Mouse (Mus musculus) heart, adult 9 months (tissue): ENCODE measurements around the gene Ackr2.

Experiments used
- DNase-seq, 2 experiments: peaks; one replicate each; pipeline ENCODE4 v3.0.0; 2022; ENCODE audit warnings: low spot score in 2 of 2

The Ackr2 gene

GRCm38 (mm10) chr9:121891301-121891700, 6.9 kb upstream of the Ackr2 start:
- peak in 1 of 2 experiments; percentile 20 for DNase-seq

GRCm38 (mm10) chr9:121892057-121892687, 6.0 kb upstream of the Ackr2 start:
- no peak for DNase-seq

- peak in 1 of 2 experiments; percentile 37 for DNase-seq
These were observed 3.7 kb upstream of the Ackr2 start for GRCm38 (mm10) chr9:121894447-121894846.

DNA sequence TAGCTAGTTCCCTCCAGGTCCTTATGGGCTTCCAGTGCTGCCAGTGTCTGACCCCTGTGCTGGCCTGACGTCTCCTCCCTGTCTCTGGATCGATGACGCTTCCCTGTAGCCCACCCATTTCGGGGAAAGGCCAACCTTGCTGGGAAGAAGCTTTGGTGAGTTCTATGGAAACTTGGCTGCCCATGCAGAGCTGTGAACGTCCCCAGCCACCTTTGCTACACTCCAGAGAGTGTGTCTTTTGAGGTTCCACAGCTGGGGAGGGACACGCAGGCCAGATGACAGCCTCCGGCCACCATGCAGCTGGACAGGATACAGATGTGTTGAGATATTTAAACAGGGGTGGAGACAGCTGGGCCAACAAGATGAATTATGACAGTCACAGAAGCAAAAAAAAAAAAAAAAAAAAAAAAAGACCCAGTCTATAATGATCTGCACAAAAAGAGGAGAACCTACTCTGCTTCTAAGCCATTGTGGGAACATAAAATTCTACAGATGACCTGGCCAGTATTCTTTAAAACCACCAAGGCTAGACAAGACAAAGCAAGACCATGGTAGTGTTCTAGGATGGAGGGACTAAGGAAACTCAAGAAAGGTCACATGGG, 2.7 kb upstream of the Ackr2 start:
- DNase-seq = peak; percentile 43 to 60

- no peak for DNase-seq
These were observed 1.3 kb upstream of the Ackr2 start for GRCm38 (mm10) chr9:121896820-121897219.

DNA sequence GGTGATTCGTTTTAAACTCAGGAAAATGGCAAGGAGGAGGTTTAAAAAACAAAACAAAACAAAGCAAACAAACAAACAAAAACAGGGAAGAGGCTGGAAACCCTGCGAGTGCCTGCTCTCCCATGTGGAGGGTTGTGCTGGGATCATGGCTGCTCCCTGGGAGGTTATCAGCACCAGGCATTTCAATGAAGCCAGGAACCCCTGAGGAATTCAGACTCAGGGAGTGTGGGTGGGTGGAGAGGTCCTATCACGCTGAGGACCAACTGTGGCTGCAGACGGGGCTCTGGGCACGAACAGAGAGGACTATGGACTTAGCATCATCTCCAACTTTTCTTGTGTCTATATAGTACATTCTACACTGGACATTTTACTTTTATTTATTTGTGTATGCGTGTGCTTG, 1.2 kb downstream of the Ackr2 start:
- no peak for DNase-seq

DNA sequence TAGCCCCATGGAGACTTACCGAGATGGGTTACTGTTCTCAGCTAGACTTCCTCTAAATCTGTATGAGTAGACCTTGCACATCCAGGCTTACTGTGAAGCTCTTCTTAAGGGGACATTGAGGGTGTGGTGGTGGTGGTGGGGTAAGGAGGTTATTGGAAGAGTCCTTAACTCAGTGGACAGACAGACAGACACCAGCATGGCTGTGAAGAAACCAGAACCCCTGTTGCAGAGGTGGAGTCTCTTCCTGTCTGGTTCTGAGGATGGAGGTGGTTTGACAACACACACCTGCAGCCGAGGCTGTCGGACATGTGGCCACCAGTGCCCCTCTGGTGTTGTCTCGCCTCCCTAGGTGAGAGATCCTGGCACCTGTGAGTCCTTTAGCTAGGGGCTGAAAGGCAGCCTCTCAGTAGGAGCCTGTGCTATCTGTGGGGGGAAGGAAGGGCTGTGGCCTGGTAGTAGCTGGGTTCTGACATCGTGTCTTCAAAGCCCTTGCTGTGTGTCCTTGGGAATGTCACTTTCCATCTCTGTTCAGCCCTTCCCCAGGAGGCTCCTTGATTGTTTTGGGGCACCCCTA, 2.2 kb downstream of the Ackr2 start:
- no peak for DNase-seq

DNA sequence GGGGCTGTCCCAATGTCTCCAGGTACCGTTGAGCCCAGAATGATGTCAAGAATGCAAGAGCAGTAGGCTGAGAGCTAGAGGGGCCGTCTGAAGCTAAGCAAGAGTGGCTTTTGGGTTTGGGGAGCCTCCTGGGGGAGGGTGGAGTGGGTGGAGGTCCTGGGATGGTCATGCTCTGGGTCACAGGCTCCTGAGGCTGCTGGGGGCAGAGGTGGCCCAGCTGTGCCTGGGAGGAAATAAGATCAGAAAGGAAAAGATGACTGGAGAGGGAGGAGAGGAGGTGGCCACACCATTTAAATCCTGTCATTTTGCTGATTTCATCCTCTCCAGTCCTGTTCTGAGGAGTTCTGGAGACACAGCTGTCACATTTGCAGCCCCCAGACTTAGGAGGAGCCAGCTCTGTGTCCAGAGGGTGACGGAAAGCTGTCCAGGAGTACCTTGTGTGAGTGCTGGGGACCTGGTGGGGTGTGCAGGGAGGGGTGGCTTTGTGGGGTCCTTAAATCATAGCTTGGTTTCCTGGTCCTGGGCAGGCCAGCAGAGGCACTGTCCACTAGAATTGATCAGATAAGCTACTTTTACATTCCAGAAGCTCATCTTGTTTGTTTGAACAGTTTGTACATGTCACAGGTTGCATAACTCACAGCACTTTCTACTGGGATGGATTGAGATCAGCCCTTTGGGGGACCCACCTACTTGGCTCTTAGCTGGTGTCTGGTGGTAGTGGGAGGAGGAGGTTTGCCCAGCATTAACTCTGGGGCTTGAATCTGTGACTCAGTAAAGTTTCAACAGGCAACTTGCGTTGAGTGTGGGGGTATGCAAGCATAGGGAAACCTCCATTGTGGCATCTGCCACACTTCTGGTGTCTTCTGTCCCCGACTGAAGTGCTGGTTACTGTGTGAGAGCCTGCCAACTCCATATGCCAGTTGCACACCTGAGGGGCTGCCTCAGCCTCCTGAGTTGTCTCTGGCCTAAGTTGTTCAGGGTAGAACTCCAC, 3.9 kb downstream of the Ackr2 start:
- no peak for DNase-seq

GRCm38 (mm10) chr9:121903476-121904305, 5.5 kb downstream of the Ackr2 start:
- DNase-seq = peak; percentile 35 to 43

- no peak for DNase-seq
These were observed 6.2 kb downstream of the Ackr2 start for GRCm38 (mm10) chr9:121904319-121904718.

GRCm38 (mm10) chr9:121904946-121905345, 6.8 kb downstream of the Ackr2 start:
- DNase-seq = no peak

DNA sequence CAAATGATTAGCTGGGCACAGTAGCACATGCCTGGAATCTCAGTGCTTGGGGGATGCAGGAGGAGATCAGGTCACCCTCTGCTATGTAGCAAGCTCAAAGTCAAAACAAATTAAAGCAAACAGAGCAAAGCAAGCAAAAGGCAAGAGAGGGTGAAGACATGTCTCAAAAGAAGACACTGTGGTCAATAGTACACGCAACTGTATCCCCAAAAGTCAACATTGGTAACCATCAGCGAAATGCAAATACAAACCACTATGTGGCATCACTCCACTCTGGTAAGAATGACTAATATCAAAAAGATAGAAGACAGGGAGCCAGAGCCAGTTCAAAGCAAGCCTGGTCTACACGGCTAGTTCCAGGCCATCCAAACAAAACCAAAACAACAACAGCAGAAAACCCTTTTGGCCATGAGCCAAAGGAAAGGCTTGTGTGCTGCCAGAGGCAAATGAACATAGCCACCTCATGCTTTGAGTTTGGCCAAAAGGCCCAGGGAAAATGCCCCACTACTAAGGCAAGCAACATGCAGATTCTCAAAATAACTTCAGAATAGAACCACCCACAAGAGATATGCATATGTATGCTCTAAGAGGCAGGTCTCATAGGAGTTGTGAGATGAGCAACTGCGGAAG, 7.5 kb downstream of the Ackr2 start:
- DNase-seq = no peak

- DNase-seq = no peak
These were observed 8.3 kb downstream of the Ackr2 start for GRCm38 (mm10) chr9:121906456-121906855.

GRCm38 (mm10) chr9:121907356-121908070, 9.4 kb downstream of the Ackr2 start:
- DNase-seq = no peak

- DNase-seq = no peak
These were observed 10.2 kb downstream of the Ackr2 start for GRCm38 (mm10) chr9:121908321-121908720.

DNA sequence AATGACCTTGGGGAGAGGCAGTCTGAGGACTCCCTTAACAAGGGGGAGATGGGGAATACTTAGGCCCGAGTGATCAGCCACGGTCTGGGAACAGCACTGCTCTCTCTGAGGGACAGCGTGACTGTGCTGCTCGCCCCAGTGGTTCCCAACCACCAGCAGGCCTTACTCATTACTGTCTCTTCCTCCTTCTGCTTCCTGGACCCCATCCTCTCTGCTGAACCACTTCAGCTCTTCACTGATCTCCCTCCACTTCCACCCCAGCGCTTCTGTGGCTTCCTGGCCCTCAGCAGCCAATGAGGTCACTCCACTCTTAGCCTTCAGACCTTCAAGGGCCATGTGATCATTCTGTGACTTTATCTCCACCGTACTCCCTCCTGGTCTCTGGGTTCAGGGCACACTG, 11.5 kb downstream of the Ackr2 start:
- no peak for DNase-seq

GRCm38 (mm10) chr9:121911196-121911595, 13.0 kb downstream of the Ackr2 start:
- DNase-seq = no peak

DNA sequence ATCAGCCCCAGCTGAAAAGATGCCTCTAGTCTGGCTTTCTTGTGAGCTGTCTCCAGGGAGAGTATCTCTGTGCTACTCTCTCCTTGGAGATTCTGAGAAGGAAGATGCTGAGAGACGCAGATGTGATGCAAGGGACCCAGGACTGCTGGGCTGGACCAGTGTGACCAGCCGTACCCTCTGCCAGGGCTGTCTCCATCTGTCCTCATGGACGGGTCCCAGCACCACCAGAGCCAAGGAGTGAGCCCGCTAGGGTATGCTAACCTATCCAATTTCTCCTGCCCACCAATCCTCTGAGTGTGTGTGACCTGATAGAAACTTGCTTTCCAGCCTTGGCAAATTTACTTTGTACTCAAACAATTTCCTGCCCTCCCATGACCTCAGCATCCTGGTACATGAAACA, 14.6 kb downstream of the Ackr2 start:
- no peak for DNase-seq

DNA sequence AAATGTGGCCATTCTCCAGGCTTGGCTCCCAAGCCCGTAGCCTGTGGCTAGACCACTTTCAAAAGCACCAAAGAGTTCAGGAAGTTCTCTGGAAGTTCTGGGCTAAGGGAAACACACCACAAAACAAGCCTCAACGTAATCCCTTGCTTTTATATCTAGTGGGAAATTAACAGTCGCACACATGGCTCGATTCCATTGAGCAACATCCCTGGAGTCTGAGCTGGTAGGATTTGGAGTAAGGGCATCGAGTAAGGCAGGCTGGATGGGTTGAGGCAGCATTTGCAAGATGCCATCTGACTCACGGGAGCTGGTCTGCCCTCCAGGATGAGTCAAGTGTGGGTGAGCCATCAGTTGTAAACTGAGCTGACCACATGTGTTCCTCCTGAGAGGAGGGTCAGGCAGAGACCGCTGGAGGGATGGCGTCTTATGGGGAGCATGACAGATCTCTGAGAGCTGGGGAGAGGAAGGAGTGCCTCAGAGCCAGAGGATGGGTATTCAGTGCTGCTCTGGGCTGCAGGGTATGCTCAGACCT, 16.1 kb downstream of the Ackr2 start:
- DNase-seq = no peak

DNA sequence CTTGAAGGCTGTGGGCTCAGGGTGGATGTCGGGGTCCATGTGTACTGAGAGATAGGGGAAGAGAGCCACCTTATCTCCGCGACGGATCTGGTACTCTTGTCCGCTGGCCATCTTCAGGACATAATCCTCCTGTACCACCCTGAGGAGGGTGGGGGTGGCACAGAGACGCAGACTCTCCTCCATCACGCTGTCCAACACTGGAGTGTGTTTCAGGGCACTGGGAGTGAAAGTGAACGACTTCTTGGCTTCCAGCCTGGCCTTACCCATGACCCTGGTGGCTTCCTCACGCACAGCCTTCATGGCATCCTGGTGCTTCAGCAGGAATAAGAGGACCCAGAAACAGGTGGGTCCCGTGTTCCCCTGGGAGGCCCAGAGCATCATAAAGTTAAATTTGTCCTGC, 16.9 kb downstream of the Ackr2 start:
- DNase-seq = no peak
